In genomic region chr1:73764611-73765333, GRCm38 (mm10) we compare ENCODE assay signal across 23 mouse cellular contexts.
DNase-seq lines count a peak whose midpoint lies in the region; ATAC-seq and TF ChIP-seq lines count a peak whose summit lies in the region.
"Had no signal": no experiment of that assay in that cellular context is flagged by ENCODE, and none has a peak within 500 bp of the region (broad histone marks: within the 10 kb centered on the region; RNA-seq: fewer than 3 reads in every experiment).

No protein-coding gene starts in this region.

- ATAC-seq in forebrain, postnatal 0 days = no peak
- ATAC-seq in midbrain, postnatal 0 days (ENCODE audit: low FRiP score) = no peak
- ATAC-seq in inflammation-experienced regulatory T-cells, adult 6 months = no peak
- ATAC-seq in lung, postnatal 0 days = no peak
- ATAC-seq: forebrain, embryonic 15.5 days; Patski had no signal

- no peaks in the 10 kb centered on the region for H3K36me3 ChIP-seq in forebrain, embryonic 10.5 days (replicated peaks)
- no peaks in the 10 kb centered on the region for H3K36me3 ChIP-seq in forebrain, postnatal 0 days (ENCODE audit: insufficient read depth)
- no peaks in the 10 kb centered on the region for H3K36me3 ChIP-seq in midbrain, embryonic 10.5 days
- no peaks in the 10 kb centered on the region for H3K36me3 ChIP-seq in midbrain, postnatal 0 days (ENCODE audit: insufficient read depth, low read length)
- no peaks in the 10 kb centered on the region for H3K36me3 ChIP-seq in limb, embryonic 10.5 days
- H3K36me3 ChIP-seq in lung, postnatal 0 days (ENCODE audit: insufficient read depth, low read length) = no peaks in the 10 kb centered on the region
- H3K36me3 ChIP-seq: forebrain, embryonic 15.5 days; heart, embryonic 10.5 days; neural tube, embryonic 13.5 days had no signal

- no peaks in the 10 kb centered on the region for H3K27me3 ChIP-seq in forebrain, embryonic 10.5 days (ENCODE audit: poor library complexity, severe bottlenecking)
- no peaks in the 10 kb centered on the region for H3K27me3 ChIP-seq in forebrain, postnatal 0 days (ENCODE audit: insufficient read depth, low read length)
- H3K27me3 ChIP-seq in midbrain, embryonic 10.5 days (ENCODE audit: low read depth, poor library complexity, severe bottlenecking) = no peaks in the 10 kb centered on the region
- H3K27me3 ChIP-seq in midbrain, postnatal 0 days (ENCODE audit: insufficient read depth, low read length) = no peaks in the 10 kb centered on the region
- H3K27me3 ChIP-seq in limb, embryonic 10.5 days (ENCODE audit: low read depth, poor library complexity, severe bottlenecking) = no peaks in the 10 kb centered on the region
- H3K27me3 ChIP-seq in lung, postnatal 0 days (replicated peaks; ENCODE audit: insufficient read depth, low read length) = no peaks in the 10 kb centered on the region
- H3K27me3 ChIP-seq: forebrain, embryonic 15.5 days; neural tube, embryonic 13.5 days had no signal

- H3K4me3 ChIP-seq in forebrain, embryonic 10.5 days = no peak overlapping the region
- H3K4me3 ChIP-seq in forebrain, postnatal 0 days (ENCODE audit: low read depth, low read length) = no peak overlapping the region
- H3K4me3 ChIP-seq in midbrain, embryonic 10.5 days = no peak overlapping the region
- no peak overlapping the region for H3K4me3 ChIP-seq in midbrain, postnatal 0 days (ENCODE audit: low read depth, low read length)
- no peak overlapping the region for H3K4me3 ChIP-seq in limb, embryonic 10.5 days
- no peak overlapping the region for H3K4me3 ChIP-seq in lung, postnatal 0 days (ENCODE audit: low read depth, low read length)
- H3K4me3 ChIP-seq: forebrain, embryonic 15.5 days; heart, embryonic 10.5 days; neural tube, embryonic 13.5 days had no signal

- H3K4me1 ChIP-seq in forebrain, embryonic 10.5 days = peaks cover 11% of the 10 kb centered on the region
- no peaks in the 10 kb centered on the region for H3K4me1 ChIP-seq in forebrain, postnatal 0 days (ENCODE audit: insufficient read depth)
- H3K4me1 ChIP-seq in midbrain, embryonic 10.5 days = peaks cover 11% of the 10 kb centered on the region; the same call in 1 of the 2 replicates
- H3K4me1 ChIP-seq in midbrain, postnatal 0 days (ENCODE audit: insufficient read depth, low read length) = no peaks in the 10 kb centered on the region
- peaks cover 21% of the 10 kb centered on the region for H3K4me1 ChIP-seq in limb, embryonic 10.5 days
- H3K4me1 ChIP-seq in lung, postnatal 0 days (ENCODE audit: insufficient read depth, low read depth, low read length) = no peaks in the 10 kb centered on the region
- H3K4me1 ChIP-seq: forebrain, embryonic 15.5 days had no signal

- 72% methylated on average over 5 of the region's 5 CpGs for WGBS in forebrain, embryonic 10.5 days
- 61% methylated on average over 5 of the region's 5 CpGs for WGBS in forebrain, postnatal 0 days
- 63% methylated on average over 5 of the region's 5 CpGs for WGBS in midbrain, embryonic 10.5 days
- 41% methylated on average over 5 of the region's 5 CpGs for WGBS in midbrain, postnatal 0 days
- WGBS in limb, embryonic 10.5 days = 39% methylated on average over 5 of the region's 5 CpGs
- 60% methylated on average over 5 of the region's 5 CpGs for whole genome bisulfite sequencing in lung, postnatal 0 days

- TF ChIP-seq EP300 in lung, postnatal 0 days (IDR thresholded peaks at IDR 0.05) = no peak

- DNase-seq in forebrain, embryonic 10.5 days (ENCODE audit: extremely low spot score, low spot score) = no peak
- no peak for DNase-seq in forebrain, postnatal 0 days
- DNase-seq in midbrain, embryonic 10.5 days (ENCODE audit: low spot score) = no peak
- DNase-seq in midbrain, postnatal 0 days (ENCODE audit: low spot score) = no peak
- no peak for DNase-seq in limb, embryonic 10.5 days (ENCODE audit: low spot score)
- DNase-seq in lung, postnatal 0 days (ENCODE audit: low spot score) = no peak
- DNase-seq: adrenal gland, postnatal 10 days; cerebellum, adult 11-12 months; cerebellum, adult 9-11 months; gastrocnemius, postnatal 14 days; heart, postnatal 36 days; kidney, adult 11 months; kidney, postnatal 14 days; liver; lung, adult 2 months; lung, postnatal 14 days; thymus, adult 2 months had no signal

- H3K9ac ChIP-seq in forebrain, postnatal 0 days = no peak overlapping the region
- H3K9ac ChIP-seq in midbrain, postnatal 0 days (replicated peaks; ENCODE audit: low read length, poor library complexity, severe bottlenecking) = no peak overlapping the region
- H3K9ac ChIP-seq in lung, postnatal 0 days (replicated peaks; ENCODE audit: low read depth) = no peak overlapping the region
- H3K9ac ChIP-seq: forebrain, embryonic 15.5 days; liver, embryonic 14.5 days; neural tube, embryonic 13.5 days had no signal

- no peak overlapping the region for H3K4me2 ChIP-seq in forebrain, postnatal 0 days (ENCODE audit: low read depth)
- H3K4me2 ChIP-seq in midbrain, postnatal 0 days (ENCODE audit: low read depth, low read length, poor library complexity, severe bottlenecking) = no peak overlapping the region
- no peak overlapping the region for H3K4me2 ChIP-seq in lung, postnatal 0 days (replicated peaks; ENCODE audit: low read depth, low read length)
- H3K4me2 ChIP-seq: forebrain, embryonic 15.5 days; neural tube, embryonic 13.5 days had no signal

- no peaks in the 10 kb centered on the region for H3K9me3 ChIP-seq in forebrain, embryonic 10.5 days
- H3K9me3 ChIP-seq in forebrain, postnatal 0 days (ENCODE audit: low read length) = no peaks in the 10 kb centered on the region
- H3K9me3 ChIP-seq in midbrain, embryonic 10.5 days (replicated peaks) = no peaks in the 10 kb centered on the region
- no peaks in the 10 kb centered on the region for H3K9me3 ChIP-seq in midbrain, postnatal 0 days (ENCODE audit: low read length)
- no peaks in the 10 kb centered on the region for H3K9me3 ChIP-seq in limb, embryonic 10.5 days (replicated peaks)
- no peaks in the 10 kb centered on the region for H3K9me3 ChIP-seq in lung, postnatal 0 days (ENCODE audit: low read length)
- H3K9me3 ChIP-seq: forebrain, embryonic 15.5 days; heart, embryonic 10.5 days; neural tube, embryonic 13.5 days had no signal

- peak overlapping the region; percentile 63; the same call in 1 of the 2 replicates for H3K27ac ChIP-seq in forebrain, embryonic 10.5 days
- no peak overlapping the region for H3K27ac ChIP-seq in forebrain, postnatal 0 days (ENCODE audit: low read depth, low read length)
- peak overlapping the region; percentile 15; the same call in 1 of the 2 replicates for H3K27ac ChIP-seq in midbrain, embryonic 10.5 days (replicated peaks)
- no peak overlapping the region for H3K27ac ChIP-seq in midbrain, postnatal 0 days (ENCODE audit: low read depth, low read length)
- H3K27ac ChIP-seq in limb, embryonic 10.5 days = 0 out of 2 replicates have a peak overlapping the region, but pooled peaks have one; percentile 30
- no peak overlapping the region for H3K27ac ChIP-seq in lung, postnatal 0 days (ENCODE audit: low read length)
- H3K27ac ChIP-seq: forebrain, embryonic 15.5 days; heart, embryonic 10.5 days; liver, embryonic 14.5 days; neural tube, embryonic 13.5 days had no signal

- no peak for TF ChIP-seq CTCF in forebrain, postnatal 0 days (IDR thresholded peaks at IDR 0.05; ENCODE audit: low read depth)
- TF ChIP-seq CTCF in midbrain, postnatal 0 days (IDR thresholded peaks at IDR 0.05) = no peak
- TF ChIP-seq CTCF in lung, postnatal 0 days (IDR thresholded peaks at IDR 0.05) = no peak

Comparison
In these comparisons a context has a peak if more than half of its experiments do, and no peak if none do; other contexts are left out.
1. H3K27ac ChIP-seq: peak in forebrain, embryonic 10.5 days (single experiment), midbrain, embryonic 10.5 days (single experiment) and limb, embryonic 10.5 days (single experiment); none in forebrain, postnatal 0 days (single experiment), midbrain, postnatal 0 days (single experiment) and lung, postnatal 0 days (single experiment).